Mouse (Mus musculus) thymus, adult 2 months (tissue): Measurements from ENCODE around the gene Gm49342.

Source experiments
- CTCF ChIP-seq: fragments of 200-500 bp; IDR thresholded peaks from 2 replicates; pipeline ENCODE4 v1.5.1; 2012; ENCODE audit warnings: mild to moderate bottlenecking, control low read depth, low read length, moderate library complexity, borderline replicate concordance; ENCODE audit not compliant: control insufficient read depth, poor library complexity, insufficient read depth; ENCODE audit errors: extremely low read depth
- POLR2A ChIP-seq: fragments of 200-500 bp; IDR thresholded peaks from 2 replicates; pipeline ENCODE4 v1.6.1; 2012; ENCODE audit warnings: mild to moderate bottlenecking, low read length, control low read depth, moderate library complexity; ENCODE audit not compliant: control insufficient read depth, poor library complexity, insufficient read depth; ENCODE audit errors: extremely low read depth

GRCm38 (mm10) chr14:50903973-50904827, 40.1 kb upstream of the Gm49342 start:
- TF ChIP-seq POLR2A: no peak
- no peak for TF ChIP-seq CTCF
